Mouse (Mus musculus) lung, postnatal 0 days (tissue): ENCODE data around the gene Ccsap. TPM values are rescaled to one million over a fixed set of nuclear protein-coding genes. Genes with fewer than 3 reads are reported as not detected.

Experiments
- ATAC-seq: fragments of 200-750 bp; cut with Nextera tagmentation; 2 replicates; pipeline ENCODE4 v1.8.0; 2017; ENCODE audit warnings: moderate library complexity
- DNase-seq: peaks from one replicate; pipeline ENCODE4 v3.0.0-alpha.2; 2016; ENCODE audit warnings: low spot score
- H3K27ac ChIP-seq: fragments of 300-500 bp; sonication (generic); 2 replicates; pipeline ENCODE4 v1.5.1; 2014; ENCODE audit warnings: antibody characterized with exemption, mild to moderate bottlenecking, low read length, mixed read lengths
- H3K27me3 ChIP-seq: fragments of 300-500 bp; sonication (generic); replicated peaks from 2 replicates; pipeline ENCODE4 v1.6.1; 2014; ENCODE audit warnings: low read length, mixed read lengths; ENCODE audit not compliant: insufficient read depth
- H3K36me3 ChIP-seq: fragments of 300-500 bp; sonication (generic); 2 replicates; pipeline ENCODE4 v1.6.1; 2014; ENCODE audit warnings: low read length, mixed read lengths; ENCODE audit not compliant: insufficient read depth
- H3K4me1 ChIP-seq: fragments of 300-500 bp; sonication (generic); 2 replicates; pipeline ENCODE4 v1.6.1; 2014; ENCODE audit warnings: antibody characterized with exemption, low read depth, low read length, mixed read lengths; ENCODE audit not compliant: insufficient read depth
- H3K4me2 ChIP-seq: fragments of 300-500 bp; sonication (generic); replicated peaks from 2 replicates; pipeline ENCODE4 v1.6.1; 2014; ENCODE audit warnings: low read depth, mild to moderate bottlenecking, low read length, moderate library complexity, mixed read lengths
- H3K4me3 ChIP-seq: fragments of 300-500 bp; sonication (generic); 2 replicates; pipeline ENCODE4 v1.5.1; 2014; ENCODE audit warnings: low read depth, low read length
- H3K9ac ChIP-seq: fragments of 300-500 bp; sonication (generic); replicated peaks from 2 replicates; pipeline ENCODE4 v1.6.1; 2014; ENCODE audit warnings: low read depth, mild to moderate bottlenecking
- H3K9me3 ChIP-seq: fragments of 300-500 bp; sonication (generic); 2 replicates; pipeline ENCODE4 v1.6.1; 2016; ENCODE audit warnings: low read length, mixed read lengths
- CTCF ChIP-seq: IDR thresholded peaks from 2 replicates; pipeline ENCODE4 v1.5.1; 2016; ENCODE audit warnings: antibody characterized with exemption, mild to moderate bottlenecking
- EP300 ChIP-seq: IDR thresholded peaks from 2 replicates; pipeline ENCODE4 v1.6.1; 2016; ENCODE audit warnings: antibody characterized with exemption, mild to moderate bottlenecking, control low read depth
- WGBS: fragments of 180-500 bp; shearing (Covaris S2); extraction: QIAGEN DNeasy Blood & Tissue Kit; methylation state at CpG from one replicate; pipeline ENCODE4 v1.1.7; 2014; 5-methylcytosine and 5-hydroxymethylcytosine counted together
- polyA plus RNA-seq: library from polyadenylated mRNA; unstranded; fragments of >200 nt; fragmentation: Nextera tagmentation; extraction: Ambion mirVana; gene quantifications from 2 replicates; pipeline ENCODE4 v1.2.1, GENCODE M21; 2015

The Ccsap gene
- polyA plus RNA-seq, 1 experiment from 2014 or later: 1.2 TPM

DNA sequence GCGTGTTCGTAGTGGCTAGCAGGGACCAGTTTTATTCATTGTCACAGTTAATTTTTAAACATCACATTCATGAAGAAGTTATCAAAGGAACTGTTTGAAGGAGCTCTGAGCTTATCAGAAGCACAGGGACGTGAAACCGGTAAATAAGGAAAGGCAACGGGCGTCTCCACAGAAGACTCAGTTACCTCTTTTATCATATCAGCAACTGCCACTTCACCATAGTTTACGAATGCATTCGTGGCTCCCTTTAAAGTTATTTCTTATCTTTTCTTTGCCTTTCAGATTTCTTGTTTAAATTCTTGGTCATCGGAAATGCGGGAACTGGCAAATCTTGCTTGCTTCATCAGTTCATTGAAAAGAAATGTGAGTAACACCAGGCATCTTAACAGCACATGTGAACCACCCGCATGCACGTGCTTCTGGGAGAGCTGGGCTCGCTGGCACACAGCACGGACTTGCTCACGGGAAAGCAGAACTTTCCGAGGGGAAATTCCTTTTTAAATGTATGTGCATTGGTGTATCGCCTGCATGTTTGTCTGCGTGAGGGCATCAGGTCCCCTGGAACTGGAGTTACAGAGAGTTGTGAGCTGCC lies 36.4 kb downstream of the Ccsap start:
- Histone ChIP-seq H3K36me3 (no peaks in the 10 kb centered on the region; the same call in 1 of the 2 replicates), H3K27ac (no peak overlapping the region), H3K27me3 (no peaks in the 10 kb centered on the region), H3K9ac (no peak overlapping the region), H3K4me2 (no peak overlapping the region), H3K4me3 (no peak overlapping the region), H3K4me1 (no peaks in the 10 kb centered on the region), H3K9me3 (no peaks in the 10 kb centered on the region)
- DNase-seq (no peak), ATAC-seq (no peak)
- WGBS: 64% methylated on average over 18 of the region's 18 CpGs
- TF ChIP-seq CTCF (no peak), EP300 (no peak)

DNA sequence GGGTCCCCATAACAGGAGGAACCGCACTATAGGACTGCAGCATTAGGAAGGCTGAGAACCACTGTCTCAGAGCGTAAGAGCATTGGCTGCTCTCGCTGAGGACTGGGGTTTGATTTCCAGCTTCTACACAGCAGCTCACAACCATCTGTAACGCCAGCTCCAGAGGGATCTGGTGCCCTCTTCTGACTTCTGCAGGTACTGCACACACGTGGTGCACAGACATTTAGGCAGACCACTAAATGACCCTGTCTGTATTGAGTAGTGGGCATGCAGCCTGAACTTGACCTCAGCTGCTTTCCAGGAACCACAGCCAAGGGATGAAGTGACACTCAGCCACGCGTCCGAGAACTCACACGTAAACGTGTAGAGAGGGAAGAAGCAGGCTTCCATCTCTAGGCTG lies 36.9 kb downstream of the Ccsap start:
- Histone ChIP-seq H3K4me2 (no peak overlapping the region), H3K4me3 (no peak overlapping the region), H3K27me3 (no peaks in the 10 kb centered on the region), H3K36me3 (no peaks in the 10 kb centered on the region), H3K4me1 (no peaks in the 10 kb centered on the region), H3K9me3 (no peaks in the 10 kb centered on the region), H3K27ac (no peak overlapping the region), H3K9ac (no peak overlapping the region)
- TF ChIP-seq CTCF (peak; percentile 51), EP300 (no peak)
- no peak for ATAC-seq
- WGBS: 90% methylated on average over 10 of the region's 10 CpGs
- no peak for DNase-seq

DNA sequence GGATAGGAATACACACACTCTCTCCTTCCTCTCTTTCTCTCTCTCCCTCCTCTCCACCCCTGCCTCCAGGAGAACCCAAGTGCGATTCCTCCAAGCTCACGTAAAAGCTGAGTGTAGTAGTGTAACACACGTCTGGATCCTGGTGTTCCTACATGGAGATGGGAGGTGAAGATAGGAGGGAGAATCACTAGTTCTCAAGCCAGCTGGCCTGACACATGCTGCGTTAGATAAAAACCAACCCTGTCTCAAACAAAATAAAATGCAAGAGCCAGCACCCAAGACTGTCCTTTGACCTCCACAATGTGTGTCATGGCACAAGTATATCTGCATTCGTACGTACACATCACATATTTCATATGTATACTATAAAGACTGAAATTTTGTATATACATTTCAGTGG lies 39.2 kb downstream of the Ccsap start:
- H3K4me1 ChIP-seq: no peaks in the 10 kb centered on the region
- 87% methylated on average over 6 of the region's 6 CpGs for WGBS
- TF ChIP-seq EP300: no peak
- no peak for TF ChIP-seq CTCF
- H3K9me3 ChIP-seq: no peaks in the 10 kb centered on the region
- ATAC-seq (no peak), DNase-seq (no peak)
- H3K4me2 ChIP-seq: no peak overlapping the region
- H3K9ac ChIP-seq: no peak overlapping the region
- no peaks in the 10 kb centered on the region for H3K36me3 ChIP-seq
- no peak overlapping the region for H3K27ac ChIP-seq
- H3K27me3 ChIP-seq: no peaks in the 10 kb centered on the region
- no peak overlapping the region for H3K4me3 ChIP-seq

DNA sequence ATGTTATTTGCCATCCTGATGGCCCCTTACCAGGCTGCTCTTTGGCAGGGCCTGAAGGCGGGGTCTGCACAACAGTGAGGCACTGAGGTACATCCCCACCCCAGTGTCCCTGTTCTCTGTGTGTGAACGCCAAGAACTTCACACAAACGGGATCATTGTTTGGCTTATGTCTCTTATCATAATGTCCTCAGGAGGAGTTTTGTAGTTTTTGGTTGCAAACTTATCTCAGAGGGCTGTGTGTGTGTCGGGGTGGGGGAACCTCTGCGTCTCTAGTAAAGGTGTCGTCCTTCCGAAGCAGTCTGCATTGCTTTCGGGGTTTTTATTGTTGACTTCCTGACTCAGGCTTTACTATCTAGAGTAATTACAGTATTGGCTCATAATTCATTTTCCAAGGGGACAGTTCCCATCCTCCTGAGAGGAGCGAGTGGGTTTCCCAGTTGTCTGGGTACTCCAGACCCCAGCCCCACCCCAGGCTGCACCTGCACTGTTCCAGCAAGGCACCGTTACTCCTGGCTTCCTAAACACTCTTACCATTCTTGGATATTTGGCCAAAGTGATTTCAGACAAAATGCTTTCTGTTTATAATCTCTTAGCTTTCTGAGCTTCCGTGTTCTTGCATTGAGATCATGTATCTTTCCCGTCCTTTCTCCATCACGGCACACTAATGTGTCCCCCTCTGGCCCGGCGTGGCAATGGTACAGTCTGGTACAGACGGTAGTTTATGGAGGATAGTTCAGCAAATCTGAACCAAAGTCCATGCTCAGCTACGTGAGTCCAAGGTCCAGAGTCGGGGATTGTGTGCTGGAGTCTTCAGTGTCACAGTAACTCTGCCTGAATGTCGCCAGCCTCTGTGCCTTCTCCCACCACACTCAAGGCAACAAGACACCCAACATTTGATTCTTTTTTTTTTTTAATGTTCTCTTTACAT lies 40.1 kb downstream of the Ccsap start:
- H3K4me3 ChIP-seq: no peak overlapping the region
- 85% methylated on average over 19 of the region's 19 CpGs for WGBS
- no peak overlapping the region for H3K9ac ChIP-seq
- no peaks in the 10 kb centered on the region for H3K27me3 ChIP-seq
- TF ChIP-seq CTCF: no peak
- TF ChIP-seq EP300: no peak
- no peaks in the 10 kb centered on the region for H3K9me3 ChIP-seq
- no peak for ATAC-seq
- H3K36me3 ChIP-seq: no peaks in the 10 kb centered on the region
- H3K4me1 ChIP-seq: no peaks in the 10 kb centered on the region
- no peak overlapping the region for H3K27ac ChIP-seq
- DNase-seq: no peak
- no peak overlapping the region for H3K4me2 ChIP-seq

DNA sequence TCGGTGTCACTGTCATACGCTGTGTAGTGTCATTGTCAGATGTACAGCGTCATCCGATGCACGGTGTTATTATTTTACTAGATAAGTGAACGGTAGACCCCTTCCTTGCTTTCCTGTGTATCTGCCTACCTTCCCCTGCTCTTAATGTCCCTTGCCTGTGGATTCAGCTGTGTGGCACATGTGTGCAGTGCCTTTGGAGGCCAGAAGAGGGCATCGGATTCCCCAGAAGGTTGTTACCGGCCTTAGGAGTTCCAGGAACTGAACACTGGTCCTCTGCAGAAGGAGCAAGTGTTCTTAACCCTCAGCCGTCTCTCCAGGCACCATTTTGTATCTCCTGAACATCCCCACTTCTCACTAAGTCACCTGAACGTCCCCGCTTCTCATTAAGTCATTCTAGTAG lies 42.3 kb downstream of the Ccsap start:
- Histone ChIP-seq H3K4me2 (no peak overlapping the region), H3K4me3 (no peak overlapping the region), H3K9ac (no peak overlapping the region), H3K27me3 (no peaks in the 10 kb centered on the region), H3K36me3 (no peaks in the 10 kb centered on the region), H3K9me3 (no peaks in the 10 kb centered on the region), H3K27ac (no peak overlapping the region), H3K4me1 (no peaks in the 10 kb centered on the region)
- 92% methylated on average over 11 of the region's 11 CpGs for WGBS
- TF ChIP-seq EP300 (no peak), CTCF (peak; percentile 27; the same call in 1 of the 2 replicates)
- ATAC-seq: no peak
- no peak for DNase-seq

DNA sequence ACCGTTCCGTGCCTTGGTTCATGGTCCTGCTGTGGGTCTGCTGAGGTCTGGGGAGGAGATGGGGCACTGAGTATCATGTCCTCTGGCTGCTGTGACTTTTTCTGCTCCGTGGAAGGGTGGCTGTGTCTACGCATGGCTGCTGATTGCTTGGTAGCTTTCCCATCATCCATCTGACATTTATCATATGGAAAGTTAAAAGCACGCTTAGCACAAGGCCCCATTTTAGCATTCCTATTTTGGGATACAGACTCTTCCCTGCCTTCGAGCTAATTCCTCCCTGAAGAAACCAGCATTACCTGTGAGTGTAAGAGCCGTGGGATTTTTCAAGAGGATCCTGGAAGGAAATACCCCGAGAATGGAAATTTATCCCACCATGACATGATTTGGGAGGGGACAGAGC lies 43.1 kb downstream of the Ccsap start:
- Histone ChIP-seq H3K4me1 (no peaks in the 10 kb centered on the region), H3K9me3 (no peaks in the 10 kb centered on the region), H3K27ac (no peak overlapping the region), H3K4me2 (no peak overlapping the region), H3K4me3 (no peak overlapping the region), H3K9ac (no peak overlapping the region), H3K27me3 (no peaks in the 10 kb centered on the region), H3K36me3 (no peaks in the 10 kb centered on the region)
- no peak for TF ChIP-seq CTCF
- TF ChIP-seq EP300: no peak
- no peak for DNase-seq
- ATAC-seq: no peak
- WGBS: 88% methylated on average over 8 of the region's 8 CpGs
